Mouse (Mus musculus) ZHBTc4 (cell line): Measurements from ENCODE around the gene Lrrc4c.
A peak's percentile ranks its signal among the peaks of the same experiment; 100 is the strongest.

Experiments
- DNase-seq: peaks from one replicate; pipeline ENCODE4 v3.0.0-alpha.2; 2011; ENCODE audit warnings: low read depth, low spot score

The Lrrc4c gene

DNA sequence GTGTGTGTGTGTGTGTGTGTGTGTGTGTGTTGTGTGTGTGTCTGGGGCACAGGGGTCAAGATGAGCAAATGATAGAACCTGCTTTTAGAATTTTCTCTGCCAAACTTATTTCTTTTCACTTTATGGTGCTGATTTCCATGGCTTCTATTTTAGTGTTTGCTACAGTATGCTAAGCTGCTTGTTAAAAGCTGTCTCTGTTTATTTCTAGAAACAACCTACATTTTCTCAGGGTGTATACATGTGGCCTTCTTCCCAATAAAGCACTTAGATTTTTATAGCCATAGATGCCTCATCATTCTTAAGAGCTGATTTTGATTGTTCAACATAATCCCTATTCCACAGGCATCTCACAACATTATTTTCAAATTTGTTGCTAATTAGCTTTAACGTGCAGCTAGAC, 229.2 kb downstream of the Lrrc4c start:
- no peak for DNase-seq

DNA sequence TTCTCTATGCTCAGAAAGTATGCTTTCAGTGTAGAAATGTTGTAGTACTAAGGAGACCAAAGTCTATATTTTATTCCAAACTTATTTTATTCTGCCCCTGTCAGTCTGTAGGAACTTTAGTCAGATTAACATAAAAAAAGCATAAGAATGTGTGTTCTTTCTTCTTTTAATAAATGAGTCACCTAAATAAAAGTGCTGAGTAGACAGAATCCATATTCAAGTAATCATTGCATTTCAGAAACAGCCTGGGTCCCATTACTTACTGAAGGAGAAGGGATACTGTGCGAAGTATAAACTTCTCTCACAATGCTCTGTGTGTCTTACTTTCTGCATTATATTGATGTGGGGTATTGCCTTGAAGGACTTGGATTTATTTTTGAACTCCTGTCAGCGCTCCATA, 255.8 kb downstream of the Lrrc4c start:
- no peak for DNase-seq

DNA sequence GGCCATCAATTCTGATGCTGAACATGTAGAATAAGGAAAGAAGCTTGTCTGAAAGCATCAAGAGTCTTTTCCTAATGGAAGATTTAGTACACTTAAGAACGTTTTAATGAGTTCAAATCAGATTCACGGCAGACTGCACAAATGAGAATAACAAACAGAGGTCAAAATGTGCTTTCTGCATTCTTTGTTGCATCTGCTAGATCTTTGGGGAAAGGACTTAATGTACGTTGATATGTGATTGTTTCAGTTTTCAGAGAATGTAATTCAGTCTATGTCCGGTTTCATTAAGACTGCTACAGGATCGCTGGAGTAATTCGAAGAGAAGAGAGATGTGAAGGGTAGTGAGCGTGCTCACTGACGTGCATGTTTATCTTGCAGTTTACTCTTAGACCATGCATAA, 259.7 kb downstream of the Lrrc4c start:
- no peak for DNase-seq

DNA sequence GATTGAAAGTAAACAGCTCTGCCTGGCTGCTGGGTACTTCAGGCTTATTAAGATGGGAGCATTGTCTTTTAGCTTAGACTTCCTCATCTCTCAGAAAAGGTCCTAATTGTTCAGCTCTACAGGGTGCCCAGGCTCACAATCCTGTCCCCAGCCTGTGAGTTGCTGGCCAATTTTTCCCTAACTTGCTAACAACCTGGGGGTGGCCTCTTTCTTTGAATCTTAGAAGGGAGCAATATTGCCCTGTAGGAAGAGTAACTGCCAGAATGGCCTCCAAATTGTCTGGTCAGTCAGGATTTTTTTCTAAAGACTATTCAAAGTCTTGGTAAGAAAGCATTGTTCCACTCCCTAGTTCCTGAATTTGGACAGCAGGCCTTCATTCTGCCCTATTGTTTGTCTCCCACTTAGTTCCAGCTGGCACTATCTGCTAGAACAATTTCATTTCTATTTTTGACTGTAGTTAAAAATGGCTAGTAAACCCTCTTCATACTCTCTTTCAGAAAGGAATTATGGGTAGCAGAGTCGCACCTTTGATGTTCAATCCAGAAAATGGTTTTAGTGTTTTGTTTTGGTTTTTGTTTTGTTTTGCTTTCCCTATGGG, 262.3 kb downstream of the Lrrc4c start:
- DNase-seq = peak; percentile 3

DNA sequence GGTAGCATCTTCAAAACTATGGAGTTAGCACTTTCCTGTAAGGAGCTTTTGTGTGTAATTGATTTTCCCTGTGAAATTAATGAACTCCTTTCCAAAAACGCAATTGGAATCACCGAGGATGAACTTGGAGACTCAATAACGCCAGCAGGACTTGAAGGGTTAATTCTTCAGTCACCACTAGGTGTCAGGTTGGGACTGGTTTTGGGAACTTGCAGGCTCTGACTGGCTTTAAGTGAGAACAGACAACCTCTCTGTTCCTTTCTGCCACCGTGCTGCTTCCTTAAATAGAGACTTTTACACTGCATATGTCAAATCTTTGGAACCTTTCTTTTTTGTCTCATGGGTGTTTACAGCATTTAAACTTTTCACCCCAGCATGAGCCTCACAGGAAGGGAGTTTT, 267.7 kb downstream of the Lrrc4c start:
- peak; percentile 70 for DNase-seq

DNA sequence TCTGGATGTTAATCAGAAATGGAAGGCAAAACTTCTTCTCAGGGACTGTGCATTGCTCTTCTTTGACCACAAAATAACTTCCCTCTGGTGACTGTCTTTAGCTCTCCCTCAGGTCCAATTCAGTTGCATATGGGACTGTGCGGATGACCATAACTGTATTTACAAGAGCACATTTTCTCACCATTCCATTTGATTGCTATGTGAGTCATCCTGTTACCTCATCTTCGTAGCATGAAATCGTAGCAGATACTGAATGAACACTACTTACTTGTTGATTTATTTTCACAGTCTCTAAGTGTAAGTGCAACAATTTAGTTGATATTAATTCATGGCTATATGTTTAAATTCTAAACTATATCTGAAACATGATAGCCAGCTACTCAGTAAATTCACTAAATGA, 286.8 kb downstream of the Lrrc4c start:
- no peak for DNase-seq

DNA sequence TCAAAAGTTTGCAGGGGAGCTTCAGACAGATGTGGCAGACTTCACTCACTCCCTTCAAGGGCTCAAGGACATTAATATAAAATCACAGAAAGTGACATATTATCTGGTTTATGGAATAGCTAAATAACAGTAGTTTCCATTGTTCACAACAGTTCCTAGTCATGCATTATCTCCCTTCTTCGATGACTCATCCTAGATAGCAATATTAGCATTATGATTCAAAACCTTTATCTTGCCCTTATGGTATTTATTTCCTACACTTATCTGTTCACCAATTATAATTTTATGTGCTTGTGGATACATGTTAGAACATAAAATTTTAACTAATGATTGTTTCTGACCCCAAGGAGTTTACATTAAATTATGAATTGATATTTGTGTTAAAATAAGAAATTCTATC, 296.2 kb downstream of the Lrrc4c start:
- DNase-seq = no peak

DNA sequence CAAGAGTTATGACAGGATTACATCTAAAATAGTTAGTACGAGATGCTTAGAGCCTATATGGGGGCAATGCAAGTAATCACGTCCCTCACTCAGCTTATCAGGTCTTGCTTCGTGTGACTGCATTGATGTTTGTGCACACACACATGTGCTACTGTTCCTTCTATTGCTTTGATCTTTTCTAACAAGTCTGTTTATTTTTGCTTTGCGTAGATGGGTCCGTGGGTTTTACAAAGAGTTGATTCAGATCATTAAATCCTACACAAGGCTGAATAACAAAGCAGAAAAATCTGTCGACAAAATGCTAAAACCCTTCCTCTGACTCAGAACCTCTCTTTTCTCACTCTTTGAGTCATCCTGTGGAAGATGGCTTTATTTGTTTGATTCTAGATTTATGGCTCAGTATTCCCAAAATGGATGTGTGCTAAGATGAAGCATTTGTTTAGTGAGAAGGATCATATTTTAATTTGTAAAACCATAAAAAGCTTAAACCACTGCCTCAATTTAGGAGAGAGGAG, 300.8 kb downstream of the Lrrc4c start:
- no peak for DNase-seq

DNA sequence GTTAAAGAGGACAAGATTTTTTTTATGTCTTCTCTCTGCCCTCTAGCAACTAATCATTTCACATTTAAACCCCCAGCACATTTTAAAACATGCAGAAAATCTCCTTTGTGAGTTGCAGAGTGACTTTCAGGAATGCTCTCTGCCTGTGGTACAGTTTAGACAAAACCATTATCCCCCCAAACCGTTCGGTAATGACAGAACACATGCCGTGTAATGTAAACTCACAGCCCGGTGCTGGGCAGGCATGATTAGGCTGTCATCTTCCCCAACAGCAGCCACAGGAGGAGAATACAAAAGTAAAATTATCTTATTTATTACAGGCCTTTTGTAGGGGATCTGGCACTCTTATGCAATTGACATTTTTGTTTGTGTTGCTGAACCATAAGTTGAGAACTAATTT, 349.1 kb downstream of the Lrrc4c start:
- DNase-seq = no peak

DNA sequence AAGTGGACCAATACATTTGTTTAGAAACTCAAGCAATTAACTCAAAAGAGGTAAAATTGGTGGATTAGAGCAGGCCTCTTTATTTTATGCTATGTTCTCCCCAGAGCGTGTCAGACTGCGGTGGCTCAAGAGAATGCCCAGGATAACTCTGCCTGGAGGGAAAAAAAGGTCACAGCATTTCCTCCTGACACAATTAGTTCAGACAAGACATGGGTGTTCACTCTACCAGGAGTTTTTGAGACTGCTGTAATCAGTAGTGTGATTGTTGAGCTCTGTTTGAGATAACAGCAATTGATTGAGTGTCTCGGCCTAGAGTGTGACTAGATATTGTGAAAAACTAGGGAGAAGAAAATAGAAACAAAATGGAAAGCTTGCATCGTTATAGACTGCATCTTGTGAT, 363.8 kb downstream of the Lrrc4c start:
- DNase-seq = no peak

DNA sequence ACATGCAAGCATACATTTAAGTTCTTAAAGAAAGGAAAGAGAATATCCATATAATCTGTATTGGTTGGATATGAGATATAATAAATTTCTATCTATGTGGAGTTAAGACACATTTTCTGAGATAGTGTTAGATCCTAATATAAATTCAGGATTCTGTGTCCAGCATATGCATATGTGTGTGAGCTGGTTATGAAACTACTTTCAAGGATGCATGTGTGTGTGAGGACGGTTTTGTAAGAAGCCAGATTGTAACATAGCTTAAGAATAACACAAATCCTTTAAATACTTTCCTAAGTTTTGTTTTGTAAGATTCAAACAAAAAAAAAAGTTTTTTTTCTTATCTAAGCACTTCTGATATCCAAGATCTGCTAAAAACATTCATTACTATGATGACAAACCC, 367.4 kb downstream of the Lrrc4c start:
- no peak for DNase-seq

DNA sequence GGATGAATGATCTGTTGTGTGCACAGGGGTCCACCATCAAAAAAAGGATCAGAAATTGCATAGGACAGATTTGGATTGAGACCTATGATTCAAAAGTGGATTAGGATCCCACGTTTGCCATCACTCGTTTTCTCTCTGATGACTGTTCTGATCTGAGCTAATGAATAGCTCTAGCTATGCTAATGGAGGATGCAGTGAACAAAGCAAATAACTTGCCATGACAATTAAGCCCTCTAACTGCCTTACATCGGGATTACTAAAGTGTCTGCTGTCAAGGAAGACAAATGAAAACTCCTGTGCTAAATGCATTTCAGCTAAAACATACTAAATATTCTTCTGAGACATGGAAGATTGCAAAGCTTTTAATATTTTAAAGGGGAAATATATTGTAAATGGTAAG, 387.0 kb downstream of the Lrrc4c start:
- peak; percentile 1 for DNase-seq

DNA sequence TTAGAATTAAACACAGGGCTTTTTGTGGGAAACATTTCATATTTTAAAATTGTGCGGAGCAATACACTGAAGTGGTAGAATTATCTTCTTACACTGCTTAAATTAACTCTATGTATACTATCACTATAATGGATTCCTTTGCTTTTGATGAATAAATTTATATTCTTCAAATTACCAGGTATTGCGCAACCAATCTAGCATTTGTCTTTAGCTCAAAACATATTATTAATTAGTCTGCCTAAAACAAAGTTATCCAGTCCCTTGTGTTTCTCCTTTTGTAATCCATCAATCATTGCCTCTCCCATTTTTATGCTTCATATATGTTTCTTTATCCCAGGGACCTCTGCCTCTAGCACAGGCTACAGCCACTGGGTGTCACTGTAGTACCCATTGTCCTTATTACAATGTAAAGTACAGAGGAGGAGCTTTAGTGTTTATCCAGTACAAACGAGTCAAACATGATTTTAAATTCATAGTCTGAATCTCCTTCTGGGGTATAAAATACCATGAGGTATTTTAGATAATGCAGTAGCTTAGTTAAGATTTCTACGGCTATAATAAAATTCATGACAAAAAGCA, 389.9 kb downstream of the Lrrc4c start:
- DNase-seq = peak; percentile 12

DNA sequence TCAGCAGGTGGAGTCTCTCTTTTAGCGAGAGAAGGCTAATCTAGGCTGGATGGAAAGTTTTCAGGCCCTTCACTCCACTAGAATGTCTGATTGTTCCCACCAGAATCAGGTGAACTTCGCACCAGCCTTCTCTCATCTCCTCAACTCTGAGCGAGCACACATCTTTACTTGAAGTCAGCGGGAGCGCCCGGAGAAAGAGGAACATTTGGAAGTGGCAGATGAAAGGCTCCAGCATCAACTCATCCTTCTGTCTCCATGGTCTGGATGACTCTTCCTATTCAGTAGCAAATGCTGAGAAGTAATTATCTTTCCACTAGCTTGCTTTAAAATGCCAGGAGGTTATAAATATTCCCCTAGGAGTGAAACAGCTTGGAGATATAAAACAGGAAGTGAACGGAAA, 396.6 kb downstream of the Lrrc4c start:
- DNase-seq = no peak

DNA sequence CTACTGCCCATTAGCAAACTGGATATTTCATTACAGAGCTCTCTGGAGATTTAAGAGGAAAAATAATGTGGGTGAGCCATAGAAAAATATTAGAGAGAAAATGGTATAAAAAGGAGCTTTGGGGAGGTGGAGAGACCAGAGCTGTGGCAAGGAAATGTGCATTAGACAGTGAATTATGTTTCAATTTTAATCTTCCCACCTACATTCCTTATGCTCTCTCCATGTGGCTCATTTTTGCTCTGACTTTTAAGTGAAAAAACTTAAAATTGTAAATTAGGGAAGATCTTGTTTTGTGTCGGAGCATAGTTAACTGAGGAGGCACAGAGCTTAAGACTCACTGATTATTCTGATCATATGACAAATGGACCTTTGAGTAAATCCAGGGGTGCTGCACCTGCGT, 399.4 kb downstream of the Lrrc4c start:
- DNase-seq = no peak

DNA sequence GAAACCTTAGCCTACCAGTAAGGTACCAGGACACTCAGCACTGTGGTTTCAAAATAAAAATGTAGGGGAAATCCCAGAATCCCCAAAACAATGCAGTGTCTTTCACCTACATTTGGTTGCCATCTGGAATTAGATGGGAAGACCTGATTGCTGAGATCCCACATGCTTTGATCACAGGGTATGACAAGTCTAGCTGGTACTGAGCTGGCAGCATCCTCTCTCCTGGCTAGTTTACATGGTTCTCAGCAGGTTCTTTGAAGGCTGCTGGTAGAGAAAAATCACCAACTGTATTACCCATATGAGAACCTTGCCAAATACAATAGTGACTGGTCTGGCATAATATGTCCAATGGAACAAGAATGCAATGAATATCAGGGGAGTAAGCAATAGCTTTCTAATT, 405.4 kb downstream of the Lrrc4c start:
- no peak for DNase-seq

DNA sequence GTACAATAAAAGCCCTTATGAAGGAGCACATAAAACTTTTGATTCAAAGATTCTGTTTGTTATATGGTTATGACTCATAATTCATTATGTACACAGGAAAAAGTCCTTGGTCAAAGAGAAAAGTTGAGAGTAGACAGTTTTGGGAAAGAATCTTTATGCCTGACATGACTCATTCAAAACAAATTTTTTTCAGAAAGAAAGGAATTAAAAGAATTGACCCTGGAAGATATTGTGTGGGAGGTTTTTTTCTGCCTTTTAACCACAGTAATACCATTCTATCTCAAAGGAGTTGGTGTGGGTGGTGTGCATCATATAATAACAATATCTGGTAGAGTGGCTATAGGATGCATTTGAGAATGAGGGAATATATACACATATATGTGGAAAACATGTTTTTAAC, 418.1 kb downstream of the Lrrc4c start:
- DNase-seq = no peak

DNA sequence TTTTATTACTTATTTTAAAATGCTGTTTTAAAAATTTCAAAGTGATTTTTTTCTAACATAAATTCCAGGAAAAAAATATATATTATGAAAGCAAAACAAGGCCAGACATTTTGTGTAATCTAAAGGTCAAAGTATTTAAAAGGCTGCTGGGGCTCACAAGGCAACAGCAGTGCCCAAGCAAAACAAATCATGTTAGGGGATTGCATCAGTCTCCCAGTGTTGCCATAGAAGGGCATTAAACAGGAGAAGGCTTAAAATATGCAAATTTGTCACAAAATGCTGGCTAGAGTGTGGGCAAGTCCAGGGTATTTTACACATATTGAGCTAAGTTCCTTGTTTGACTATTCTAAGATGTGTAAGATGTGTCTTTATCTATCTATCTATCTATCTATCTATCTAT, 437.1 kb downstream of the Lrrc4c start:
- no peak for DNase-seq

DNA sequence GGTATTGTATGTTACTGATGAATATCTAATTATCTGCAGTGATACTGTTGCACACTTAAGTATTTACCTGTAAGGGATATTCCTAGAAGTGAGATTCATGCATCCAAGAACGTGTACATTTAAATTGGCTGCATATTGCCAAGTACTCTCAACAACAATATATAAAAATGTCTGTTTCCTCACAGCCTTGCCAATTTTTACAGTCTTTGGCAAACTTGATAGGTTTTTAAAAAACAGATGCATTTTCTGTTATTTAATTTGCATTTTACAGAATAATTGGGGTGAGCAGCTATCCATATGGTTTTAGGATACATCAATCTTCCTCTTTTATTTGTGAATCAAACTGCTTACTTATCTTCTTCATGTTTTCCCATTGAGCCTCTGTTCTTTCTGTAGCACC, 439.7 kb downstream of the Lrrc4c start:
- no peak for DNase-seq

DNA sequence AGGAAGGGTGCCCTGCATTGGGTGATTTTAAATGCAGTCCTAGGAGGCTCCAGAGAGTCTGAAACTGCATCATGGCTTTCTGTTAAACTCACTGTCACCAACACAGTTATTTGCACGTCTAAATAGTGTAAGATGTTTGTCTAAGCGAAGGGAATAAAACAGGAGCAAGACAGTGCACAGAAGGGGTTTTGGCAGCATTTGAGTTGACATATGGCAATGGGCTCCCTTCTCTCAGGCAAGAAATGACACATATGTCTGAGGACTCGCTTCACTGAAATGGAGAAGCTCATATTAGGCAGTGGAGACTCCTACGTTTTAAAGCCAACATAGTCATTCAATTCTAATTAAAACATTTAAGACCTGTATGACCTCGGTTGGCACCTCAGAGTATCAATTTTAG, 445.6 kb downstream of the Lrrc4c start:
- DNase-seq = no peak

DNA sequence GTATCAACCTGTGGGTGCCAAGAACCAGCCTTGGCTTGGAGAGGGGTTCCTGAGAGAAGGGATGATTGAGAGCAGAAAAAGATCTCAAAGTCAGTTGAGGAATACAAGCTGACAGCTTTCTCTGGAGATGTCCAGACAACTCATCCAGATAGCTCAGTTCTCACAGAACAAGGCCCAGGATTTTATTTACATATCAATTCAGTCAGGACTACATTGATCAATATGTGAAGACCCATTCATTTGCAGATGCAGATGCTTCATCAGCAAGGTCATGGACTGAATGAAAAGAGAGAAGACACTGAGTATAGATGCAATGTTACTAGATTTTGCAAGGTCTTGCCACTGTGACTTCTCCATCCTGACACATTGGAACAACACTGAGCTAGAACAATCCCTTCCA, 457.4 kb downstream of the Lrrc4c start:
- peak; percentile 56 for DNase-seq

DNA sequence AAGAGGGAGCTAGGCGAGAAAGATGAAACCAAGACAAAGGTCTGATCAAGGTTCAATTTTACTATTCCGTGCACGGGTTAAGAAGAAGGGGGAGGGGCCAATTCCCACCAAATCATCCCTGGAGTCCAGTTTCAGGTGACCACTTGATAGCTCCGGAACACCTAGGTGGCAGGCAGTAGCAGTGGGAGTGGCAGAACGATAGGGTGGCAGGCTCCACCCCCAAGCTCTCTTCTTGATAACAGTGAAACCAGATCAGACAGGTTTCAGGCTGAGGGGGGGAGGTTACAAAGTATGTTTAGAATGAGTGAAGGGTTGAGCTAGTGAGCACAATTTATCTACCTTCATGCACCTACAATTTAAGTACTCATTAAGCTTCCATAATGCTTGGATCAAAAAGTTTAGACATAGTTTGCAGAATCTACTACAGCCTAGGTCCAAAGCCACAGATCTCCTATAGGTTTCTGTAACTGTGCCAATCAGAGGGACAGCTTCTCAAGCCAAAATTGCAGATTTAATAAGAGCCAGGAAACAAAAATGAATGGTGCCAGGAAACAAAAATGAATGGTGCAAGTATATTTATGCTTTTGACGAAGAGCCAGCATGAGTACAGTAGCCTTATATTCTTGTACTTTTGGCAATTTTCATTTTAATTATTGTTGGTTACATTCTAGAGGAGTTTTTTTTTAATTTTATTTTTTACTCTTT, 478.9 kb downstream of the Lrrc4c start:
- peak; percentile 11 for DNase-seq

DNA sequence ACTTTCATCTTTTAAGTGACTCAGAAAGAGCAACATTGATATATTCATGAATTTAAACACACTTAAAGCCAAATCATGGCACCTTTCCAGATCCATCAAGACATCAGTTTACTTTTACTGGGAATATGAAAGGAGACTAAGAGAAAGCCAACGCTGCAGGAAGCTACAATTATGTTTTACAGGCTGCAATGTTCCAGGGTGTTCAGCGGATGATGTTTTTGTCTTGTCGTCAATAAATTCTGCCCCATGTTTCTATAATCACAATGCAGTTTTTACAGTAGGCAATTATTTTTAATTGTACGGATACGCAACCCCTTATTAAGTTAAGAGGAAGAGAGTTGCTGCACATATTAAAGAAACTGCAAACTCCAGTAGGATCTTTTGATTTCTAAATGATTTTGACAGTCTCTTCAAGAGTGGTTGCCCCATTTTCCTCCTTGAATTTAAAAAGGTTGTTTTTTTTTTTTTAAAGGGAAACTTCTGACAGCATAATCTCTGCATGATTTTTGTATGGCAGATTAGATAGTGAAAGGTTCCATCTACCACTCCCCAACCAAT, 532.9 kb downstream of the Lrrc4c start:
- no peak for DNase-seq
